Mouse (Mus musculus): ENCODE data around the gene Agr3. TPM values are rescaled to one million over a fixed set of nuclear protein-coding genes. Genes with fewer than 3 reads are reported as not detected.

Agr3 gene
- polyA plus RNA-seq, 1 experiment from 2014 or later, result 0.50 TPM

- no peaks in the 10 kb centered on the region for H3K9me3 ChIP-seq (replicated peaks; ENCODE audit: control insufficient read depth, low read length)
- no peak overlapping the region for H3K4me3 ChIP-seq (replicated peaks; ENCODE audit: low read length)
- no peak overlapping the region for H3K4me2 ChIP-seq (ENCODE audit: low read depth, low read length)
- no peak for ATAC-seq (ENCODE audit: insufficient read depth, low FRiP score)
- H3K27me3 ChIP-seq (ENCODE audit: control insufficient read depth, insufficient read depth, low read length), result no peaks in the 10 kb centered on the region
- no peak overlapping the region for H3K9ac ChIP-seq (ENCODE audit: low read length)
- H3K27ac ChIP-seq (ENCODE audit: low read length), result no peak overlapping the region
- no peaks in the 10 kb centered on the region for H3K4me1 ChIP-seq (ENCODE audit: control insufficient read depth, insufficient read depth, low read length)
- no peaks in the 10 kb centered on the region for H3K36me3 ChIP-seq (ENCODE audit: control insufficient read depth, insufficient read depth, low read length)
- WGBS, result 82% methylated on average over 3 of the region's 3 CpGs
Measured at GRCm38 (mm10) chr12:35975898-35976297, 50.5 kb downstream of the Agr3 start.

- Histone ChIP-seq H3K4me1 (ENCODE audit: control insufficient read depth, insufficient read depth, low read length) (no peaks in the 10 kb centered on the region), H3K4me3 (replicated peaks; ENCODE audit: low read length) (no peak overlapping the region), H3K27me3 (ENCODE audit: control insufficient read depth, insufficient read depth, low read length) (no peaks in the 10 kb centered on the region), H3K9ac (ENCODE audit: low read length) (no peak overlapping the region), H3K36me3 (ENCODE audit: control insufficient read depth, insufficient read depth, low read length) (no peaks in the 10 kb centered on the region), H3K27ac (ENCODE audit: low read length) (no peak overlapping the region), H3K4me2 (ENCODE audit: low read depth, low read length) (no peak overlapping the region), H3K9me3 (replicated peaks; ENCODE audit: control insufficient read depth, low read length) (no peaks in the 10 kb centered on the region)
- WGBS, result 43% methylated on average over 6 of the region's 6 CpGs
- ATAC-seq (ENCODE audit: insufficient read depth, low FRiP score), result no peak
Measured at GRCm38 (mm10) chr12:35977633-35978246, 52.3 kb downstream of the Agr3 start.

- no peaks in the 10 kb centered on the region for H3K4me1 ChIP-seq (ENCODE audit: control insufficient read depth, insufficient read depth, low read length)
- H3K9ac ChIP-seq (ENCODE audit: low read length), result no peak overlapping the region
- WGBS, result 55% methylated on average over 5 of the region's 5 CpGs
- no peaks in the 10 kb centered on the region for H3K27me3 ChIP-seq (ENCODE audit: control insufficient read depth, insufficient read depth, low read length)
- peak; percentile 89 for ATAC-seq (ENCODE audit: insufficient read depth, low FRiP score)
- no peaks in the 10 kb centered on the region for H3K9me3 ChIP-seq (replicated peaks; ENCODE audit: control insufficient read depth, low read length)
- H3K4me3 ChIP-seq (replicated peaks; ENCODE audit: low read length), result no peak overlapping the region
- H3K36me3 ChIP-seq (ENCODE audit: control insufficient read depth, insufficient read depth, low read length), result no peaks in the 10 kb centered on the region
- H3K4me2 ChIP-seq (ENCODE audit: low read depth, low read length), result no peak overlapping the region
- H3K27ac ChIP-seq (ENCODE audit: low read length), result no peak overlapping the region
Measured at GRCm38 (mm10) chr12:35979625-35980024, 54.2 kb downstream of the Agr3 start.

- Histone ChIP-seq H3K4me1 (ENCODE audit: control insufficient read depth, insufficient read depth, low read length) (no peaks in the 10 kb centered on the region), H3K27ac (ENCODE audit: low read length) (peak overlapping the region; percentile 53; the same call in 1 of the 2 replicates), H3K4me3 (replicated peaks; ENCODE audit: low read length) (no peak overlapping the region), H3K9ac (ENCODE audit: low read length) (no peak overlapping the region), H3K36me3 (ENCODE audit: control insufficient read depth, insufficient read depth, low read length) (no peaks in the 10 kb centered on the region), H3K4me2 (ENCODE audit: low read depth, low read length) (no peak overlapping the region), H3K27me3 (ENCODE audit: control insufficient read depth, insufficient read depth, low read length) (no peaks in the 10 kb centered on the region), H3K9me3 (replicated peaks; ENCODE audit: control insufficient read depth, low read length) (no peaks in the 10 kb centered on the region)
- peak; percentile 80; the same call in 1 of the 2 replicates for ATAC-seq (ENCODE audit: insufficient read depth, low FRiP score)
- 22% methylated on average over 6 of the region's 6 CpGs for WGBS
Measured at GRCm38 (mm10) chr12:35981732-35982360, 56.4 kb downstream of the Agr3 start.

- H3K4me3 ChIP-seq (replicated peaks; ENCODE audit: low read length), result no peak overlapping the region
- H3K9ac ChIP-seq (ENCODE audit: low read length), result no peak overlapping the region
- no peaks in the 10 kb centered on the region for H3K36me3 ChIP-seq (ENCODE audit: control insufficient read depth, insufficient read depth, low read length)
- H3K27ac ChIP-seq (ENCODE audit: low read length), result no peak overlapping the region
- no peak for ATAC-seq (ENCODE audit: insufficient read depth, low FRiP score)
- no peak overlapping the region for H3K4me2 ChIP-seq (ENCODE audit: low read depth, low read length)
- no peaks in the 10 kb centered on the region for H3K27me3 ChIP-seq (ENCODE audit: control insufficient read depth, insufficient read depth, low read length)
- no peaks in the 10 kb centered on the region for H3K9me3 ChIP-seq (replicated peaks; ENCODE audit: control insufficient read depth, low read length)
- WGBS, result 87% methylated on average over 9 of the region's 9 CpGs
- no peaks in the 10 kb centered on the region for H3K4me1 ChIP-seq (ENCODE audit: control insufficient read depth, insufficient read depth, low read length)
Measured at GRCm38 (mm10) chr12:35983472-35983871, 58.1 kb downstream of the Agr3 start.

- Histone ChIP-seq H3K9me3 (replicated peaks; ENCODE audit: control insufficient read depth, low read length) (no peaks in the 10 kb centered on the region), H3K4me3 (replicated peaks; ENCODE audit: low read length) (no peak overlapping the region), H3K9ac (ENCODE audit: low read length) (no peak overlapping the region), H3K27me3 (ENCODE audit: control insufficient read depth, insufficient read depth, low read length) (no peaks in the 10 kb centered on the region), H3K4me2 (ENCODE audit: low read depth, low read length) (no peak overlapping the region), H3K27ac (ENCODE audit: low read length) (no peak overlapping the region), H3K4me1 (ENCODE audit: control insufficient read depth, insufficient read depth, low read length) (no peaks in the 10 kb centered on the region), H3K36me3 (ENCODE audit: control insufficient read depth, insufficient read depth, low read length) (no peaks in the 10 kb centered on the region)
- WGBS, result 72% methylated on average over 5 of the region's 5 CpGs
- peak; percentile 66; the same call in 1 of the 2 replicates for ATAC-seq (ENCODE audit: insufficient read depth, low FRiP score)
Measured at GRCm38 (mm10) chr12:35984743-35985142, 59.3 kb downstream of the Agr3 start.

GRCm38 (mm10) chr12:35992711-35993110 is 67.3 kb downstream of the Agr3 start, which contains the start of gene Agr2:
Gene Agr2, plus strand, starts transcription at chr12:35992907.
- Histone ChIP-seq H3K4me1 (ENCODE audit: control insufficient read depth, insufficient read depth, low read length) (no peaks in the 10 kb centered on the region), H3K4me2 (ENCODE audit: low read depth, low read length) (peak within 1 kb of the TSS; percentile 30), H3K36me3 (ENCODE audit: control insufficient read depth, insufficient read depth, low read length) (no peaks in the 10 kb centered on the region), H3K9ac (ENCODE audit: low read length) (peak within 1 kb of the TSS; percentile 53), H3K4me3 (replicated peaks; ENCODE audit: low read length) (peak within 1 kb of the TSS; percentile 31), H3K9me3 (replicated peaks; ENCODE audit: control insufficient read depth, low read length) (no peaks in the 10 kb centered on the region), H3K27me3 (ENCODE audit: control insufficient read depth, insufficient read depth, low read length) (no peaks in the 10 kb centered on the region), H3K27ac (ENCODE audit: low read length) (peak within 1 kb of the TSS; percentile 71)
- peak; percentile 69; the same call in 1 of the 2 replicates for ATAC-seq (ENCODE audit: insufficient read depth, low FRiP score)
- WGBS, result 51% methylated on average over 9 of the region's 9 CpGs

- ATAC-seq (ENCODE audit: insufficient read depth, low FRiP score), result 0 out of 2 replicates have a peak, but pooled peaks have one; percentile 9
- H3K9me3 ChIP-seq (replicated peaks; ENCODE audit: control insufficient read depth, low read length), result no peaks in the 10 kb centered on the region
- 53% methylated on average over 3 of the region's 3 CpGs for WGBS
- H3K4me1 ChIP-seq (ENCODE audit: control insufficient read depth, insufficient read depth, low read length), result no peaks in the 10 kb centered on the region
- peak overlapping the region; percentile 71; the same call in 1 of the 2 replicates for H3K27ac ChIP-seq (ENCODE audit: low read length)
- H3K4me3 ChIP-seq (replicated peaks; ENCODE audit: low read length), result peak overlapping the region; percentile 31
- peak overlapping the region; percentile 53; the same call in 1 of the 2 replicates for H3K9ac ChIP-seq (ENCODE audit: low read length)
- no peaks in the 10 kb centered on the region for H3K36me3 ChIP-seq (ENCODE audit: control insufficient read depth, insufficient read depth, low read length)
- no peaks in the 10 kb centered on the region for H3K27me3 ChIP-seq (ENCODE audit: control insufficient read depth, insufficient read depth, low read length)
- H3K4me2 ChIP-seq (ENCODE audit: low read depth, low read length), result peak overlapping the region; percentile 30
Measured at GRCm38 (mm10) chr12:35993583-35993982, 68.2 kb downstream of the Agr3 start.

GRCm38 (mm10) chr12:35994098-35994497 is 68.7 kb downstream of the Agr3 start:
- H3K9me3 ChIP-seq (replicated peaks; ENCODE audit: control insufficient read depth, low read length), result no peaks in the 10 kb centered on the region
- H3K9ac ChIP-seq (ENCODE audit: low read length), result no peak overlapping the region
- H3K36me3 ChIP-seq (ENCODE audit: control insufficient read depth, insufficient read depth, low read length), result no peaks in the 10 kb centered on the region
- H3K4me2 ChIP-seq (ENCODE audit: low read depth, low read length), result peak overlapping the region; percentile 34
- H3K27ac ChIP-seq (ENCODE audit: low read length), result no peak overlapping the region
- H3K27me3 ChIP-seq (ENCODE audit: control insufficient read depth, insufficient read depth, low read length), result no peaks in the 10 kb centered on the region
- no peak for ATAC-seq (ENCODE audit: insufficient read depth, low FRiP score)
- H3K4me3 ChIP-seq (replicated peaks; ENCODE audit: low read length), result peak overlapping the region; percentile 26
- no peaks in the 10 kb centered on the region for H3K4me1 ChIP-seq (ENCODE audit: control insufficient read depth, insufficient read depth, low read length)

Data from stomach, embryonic 16.5 days (tissue).